ENCODE assay signal across 42 mouse cellular contexts in the genomic region with DNA sequence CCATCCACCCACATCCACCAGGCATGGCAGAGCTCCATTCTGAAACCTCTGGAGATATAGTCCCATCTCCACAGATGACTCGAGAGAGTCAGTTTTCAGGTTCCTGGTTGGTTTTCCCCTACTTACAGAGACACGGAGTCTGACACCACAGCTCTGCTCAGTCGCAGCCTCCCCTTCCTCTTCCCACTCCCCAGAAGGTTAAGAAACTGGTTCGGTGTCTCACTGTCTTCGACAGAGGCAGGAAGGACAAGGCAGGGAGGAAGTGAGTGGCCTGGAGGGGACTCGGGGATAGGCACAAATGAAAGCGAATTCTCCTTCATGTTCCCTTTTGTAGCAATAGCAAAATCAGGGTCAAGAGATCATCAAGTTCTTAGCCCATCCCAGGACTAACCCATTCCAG. TPM values are rescaled to one million over a fixed set of nuclear protein-coding genes. Genes with fewer than 3 reads are reported as not detected.
A peak's percentile ranks its signal among the peaks of the same experiment; 100 is the strongest.
DNase-seq lines count a peak whose midpoint lies in the region; ATAC-seq and TF ChIP-seq lines count a peak whose summit lies in the region.
"Had no signal": no experiment of that assay in that cellular context is flagged by ENCODE, and none has a peak within 500 bp of the region (broad histone marks: within the 10 kb centered on the region; RNA-seq: fewer than 3 reads in every experiment).

No protein-coding gene starts in this region.

- no peak overlapping the region for H3K27ac ChIP-seq in liver, adult 2 months (replicated peaks; ENCODE audit: insufficient read depth, low read depth, low read length)
- no peak overlapping the region for H3K27ac ChIP-seq in liver, embryonic 12.5 days
- H3K27ac ChIP-seq: embryonic facial prominence, embryonic 12.5 days; forebrain, embryonic 10.5 days; forebrain, embryonic 15.5 days; gastrocnemius, adult 2 months; hindbrain, embryonic 15.5 days; limb, embryonic 10.5 days; limb, embryonic 15.5 days; midbrain, embryonic 12.5 days had no signal

- H3K4me3 ChIP-seq in liver, adult 2 months (ENCODE audit: insufficient read depth, low read depth, low read length): no peak overlapping the region
- no peak overlapping the region for H3K4me3 ChIP-seq in liver, embryonic 12.5 days
- H3K4me3 ChIP-seq in megakaryocyte, embryonic 14.5 days (replicated peaks): peak overlapping the region; percentile 57
- H3K4me3 ChIP-seq: embryonic facial prominence, embryonic 12.5 days; forebrain, embryonic 10.5 days; forebrain, embryonic 15.5 days; gastrocnemius, adult 2 months; heart, embryonic 12.5 days; hindbrain, embryonic 15.5 days; limb, embryonic 10.5 days; limb, embryonic 15.5 days; midbrain, embryonic 12.5 days had no signal

- peak; percentile 19 for DNase-seq in liver, adult 2 months (ENCODE audit: extremely low read depth, low read depth, low spot score)
- DNase-seq in left cerebral cortex, adult 11 months (ENCODE audit: low spot score): no peak
- no peak for DNase-seq in lung, adult 18-20 months
- no peak for DNase-seq in ovary, postnatal 36 days (ENCODE audit: low spot score)
- DNase-seq: adrenal gland, adult 2 months; adrenal gland, postnatal 36 days; B cell, adult 2 months; cerebellum, adult 11 months; cerebellum, adult 9-10 months; cerebellum, postnatal 36 days; embryo, embryonic 11 days; gastrocnemius, adult 2 months; heart, adult 18-20 months; heart, postnatal 4 days; kidney, adult 11 months; kidney, postnatal 14 days; lung, embryonic 14.5 days; lung, postnatal 14 days; spleen, adult 18-20 months; thymus, postnatal 25 days had no signal

- H3K4me1 ChIP-seq in liver, adult 2 months (ENCODE audit: control insufficient read depth, insufficient read depth, low read length): no peaks in the 10 kb centered on the region
- H3K4me1 ChIP-seq in liver, embryonic 12.5 days: no peaks in the 10 kb centered on the region
- H3K4me1 ChIP-seq in megakaryocyte, embryonic 14.5 days: peaks cover 8% of the 10 kb centered on the region
- H3K4me1 ChIP-seq: embryonic facial prominence, embryonic 12.5 days; forebrain, embryonic 10.5 days; forebrain, embryonic 15.5 days; heart, embryonic 12.5 days; hindbrain, embryonic 15.5 days; limb, embryonic 10.5 days; midbrain, embryonic 12.5 days had no signal

- 63% methylated on average over 7 of the region's 7 CpGs for whole genome bisulfite sequencing in liver, adult 2 months
- WGBS in liver, embryonic 12.5 days (ENCODE audit: insufficient replicate concordance): 15% methylated on average over 7 of the region's 7 CpGs

- H3K36me3 ChIP-seq in liver, adult 2 months (ENCODE audit: control insufficient read depth, insufficient read depth, low read length): no peaks in the 10 kb centered on the region
- no peaks in the 10 kb centered on the region for H3K36me3 ChIP-seq in liver, embryonic 12.5 days
- no peaks in the 10 kb centered on the region for H3K36me3 ChIP-seq in megakaryocyte, embryonic 14.5 days (replicated peaks; ENCODE audit: low read length)
- H3K36me3 ChIP-seq: embryonic facial prominence, embryonic 12.5 days; forebrain, embryonic 10.5 days; forebrain, embryonic 15.5 days; heart, embryonic 12.5 days; hindbrain, embryonic 15.5 days; limb, embryonic 10.5 days; limb, embryonic 15.5 days; midbrain, embryonic 12.5 days had no signal

- TF ChIP-seq POLR2A in liver, adult 2 months (IDR thresholded peaks at IDR 0.05; ENCODE audit: extremely low read depth, insufficient read depth, low read length): no peak

- no peak for ATAC-seq in liver, embryonic 12.5 days
- peak; percentile 91 for ATAC-seq in granulocyte monocyte progenitor cell, adult 5-6 weeks (replicated peaks; ENCODE audit: poor library complexity, severe bottlenecking)
- ATAC-seq: activated CD4-positive, CD25-positive, alpha-beta regulatory T cell, adult 4 months; forebrain, embryonic 15.5 days; inflammation-experienced regulatory T-cells, adult 6 months had no signal

- no peaks in the 10 kb centered on the region for H3K27me3 ChIP-seq in liver, adult 2 months (ENCODE audit: control insufficient read depth, insufficient read depth, low read length)
- peaks cover 14% of the 10 kb centered on the region; the same call in 1 of the 2 replicates for H3K27me3 ChIP-seq in liver, embryonic 12.5 days (replicated peaks)
- peaks cover 42% of the 10 kb centered on the region for H3K27me3 ChIP-seq in megakaryocyte, embryonic 14.5 days (replicated peaks)
- H3K27me3 ChIP-seq: CH12.LX; embryonic facial prominence, embryonic 12.5 days; forebrain, embryonic 15.5 days; hindbrain, embryonic 15.5 days; limb, embryonic 15.5 days had no signal

- TF ChIP-seq CTCF in liver, adult 2 months (IDR thresholded peaks at IDR 0.05; ENCODE audit: low read depth, low read length): no peak

- H3K79me2 ChIP-seq in liver, adult 2 months (ENCODE audit: control insufficient read depth, insufficient read depth, low read length): no peaks in the 10 kb centered on the region

- no peak overlapping the region for H3K4me2 ChIP-seq in liver, embryonic 12.5 days
- H3K4me2 ChIP-seq: embryonic facial prominence, embryonic 12.5 days; forebrain, embryonic 15.5 days; heart, embryonic 12.5 days; hindbrain, embryonic 15.5 days; limb, embryonic 15.5 days; lung, embryonic 14.5 days; midbrain, embryonic 12.5 days had no signal

- H3K9ac ChIP-seq in liver, adult 2 months (ENCODE audit: low read depth, low read length): no peak overlapping the region
- no peak overlapping the region for H3K9ac ChIP-seq in liver, embryonic 12.5 days
- H3K9ac ChIP-seq: embryonic facial prominence, embryonic 12.5 days; forebrain, embryonic 15.5 days; heart, embryonic 12.5 days; hindbrain, embryonic 15.5 days; limb, embryonic 15.5 days; lung, embryonic 14.5 days; midbrain, embryonic 12.5 days had no signal

- H3K9me3 ChIP-seq in liver, embryonic 12.5 days (replicated peaks): no peaks in the 10 kb centered on the region
- H3K9me3 ChIP-seq in megakaryocyte, embryonic 14.5 days: peaks cover 17% of the 10 kb centered on the region
- H3K9me3 ChIP-seq: embryonic facial prominence, embryonic 12.5 days; forebrain, embryonic 10.5 days; forebrain, embryonic 15.5 days; hindbrain, embryonic 15.5 days; limb, embryonic 10.5 days; limb, embryonic 15.5 days; midbrain, embryonic 12.5 days had no signal

RNA-seq across cellular contexts. Expression of gene 4930432M17Rik, which starts 39.9 kb away (rescaled TPM):
- not detected in 2 replicates for total RNA-seq in liver, adult 2 months (2014; rRNA removed)
- not detected in 2 replicates for polyA plus RNA-seq in liver, adult 2 months (2012; rRNA removed)
- not detected in 2 replicates for polyA plus RNA-seq in liver, embryonic 12.5 days (2016; fragmentation: Nextera tagmentation; extraction: Ambion mirVana)
- total RNA-seq in granulocyte monocyte progenitor cell, adult 5-6 weeks (2014; fragmentation: Nextera tagmentation): not detected in 2 replicates
- not detected in 2 replicates for total RNA-seq in granulocyte monocyte progenitor cell, adult 5-6 weeks (2017)
- polyA plus RNA-seq in megakaryocyte, embryonic 14.5 days (2012; ENCODE audit: insufficient read depth, low replicate concordance): not detected in 2 replicates
- total RNA-seq: adrenal gland, adult 2 months; adrenal gland, postnatal 36 days; CH12.LX; ES-E14; gastrocnemius, adult 2 months; heart, adult 18-20 months; heart, postnatal 4 days; layer of hippocampus, postnatal 25 days; left cerebral cortex, postnatal 10 days; midbrain, postnatal 0 days had no signal
- polyA plus RNA-seq: activated CD4-positive, CD25-positive, alpha-beta regulatory T cell, adult 4 months; adrenal gland, adult 2 months; embryonic facial prominence, embryonic 12.5 days; forebrain, embryonic 10.5 days; forebrain, embryonic 15.5 days; heart, embryonic 12.5 days; heart, postnatal 0 days; hindbrain, embryonic 15.5 days; inflammation-experienced regulatory T-cells, adult 6 months; kidney, embryonic 14.5 days; limb, embryonic 10.5 days; limb, embryonic 15.5 days; lung, embryonic 14.5 days; midbrain, embryonic 12.5 days; midbrain, postnatal 0 days; neural tube, embryonic 14.5 days; stomach, embryonic 16.5 days had no signal
